Comparison of ENCODE assay signal across 8 mouse cellular contexts in genomic region chr9:123478586-123479195, GRCm38 (mm10). TPM values are rescaled to one million over a fixed set of nuclear protein-coding genes. Genes with fewer than 3 reads are reported as not detected.
A peak's percentile ranks its signal among the peaks of the same experiment; 100 is the strongest.
DNase-seq lines count a peak whose midpoint lies in the region; ATAC-seq and TF ChIP-seq lines count a peak whose summit lies in the region.

Gene Limd1 (plus strand): TSS chr9:123478706.

- DNase-seq in CD4-positive helper T cell, adult 2 months (ENCODE audit: low read depth, low spot score) = peak; percentile 75
- DNase-seq in adrenal gland, postnatal 14 days = peak; percentile 82
- peak; percentile 68 for DNase-seq in kidney, postnatal 0 days (ENCODE audit: low spot score)
- DNase-seq in lung, adult 2 months = peak; percentile 81
- peak; percentile 66 for DNase-seq in thymus, adult 2 months

- H3K27ac ChIP-seq in embryonic fibroblast, embryonic 13.5 days (ENCODE audit: insufficient read depth, low read length) = peak within 1 kb of the TSS; percentile 58
- peak within 1 kb of the TSS; percentile 90 to 92 for H3K27ac ChIP-seq in heart, embryonic 14.5 days (replicated peaks in 1 of 2; ENCODE audit: control insufficient read depth in 1 of 2, insufficient read depth in 1 of 2, low read depth in 2 of 2, low read length in 2 of 2)
- peak within 1 kb of the TSS; percentile 89 for H3K27ac ChIP-seq in kidney, postnatal 0 days
- 0 out of 2 replicates have a peak within 1 kb of the TSS, but pooled peaks have one; percentile 28 for H3K27ac ChIP-seq in neural tube, embryonic 14.5 days (ENCODE audit: low read depth, low read length)
- peak within 1 kb of the TSS; percentile 28; the same call in 1 of the 2 replicates for H3K27ac ChIP-seq in thymus, adult 2 months (ENCODE audit: control insufficient read depth, insufficient read depth, low read length)

- no peaks in the 10 kb centered on the region for H3K27me3 ChIP-seq in heart, embryonic 14.5 days (ENCODE audit: control insufficient read depth, insufficient read depth, low read length)
- no peaks in the 10 kb centered on the region for H3K27me3 ChIP-seq in kidney, postnatal 0 days (ENCODE audit: insufficient read depth, low read length)
- no peaks in the 10 kb centered on the region for H3K27me3 ChIP-seq in neural tube, embryonic 14.5 days (ENCODE audit: control insufficient read depth, insufficient read depth, low read length)
- H3K27me3 ChIP-seq in thymus, adult 2 months (ENCODE audit: control insufficient read depth, insufficient read depth, low read length) = no peaks in the 10 kb centered on the region

- peaks cover 27% of the 10 kb centered on the region for H3K36me3 ChIP-seq in heart, embryonic 14.5 days (ENCODE audit: control insufficient read depth, insufficient read depth, low read length)
- peaks cover 7% of the 10 kb centered on the region; the same call in 1 of the 2 replicates for H3K36me3 ChIP-seq in kidney, postnatal 0 days (ENCODE audit: insufficient read depth, low read length)
- H3K36me3 ChIP-seq in neural tube, embryonic 14.5 days (ENCODE audit: control insufficient read depth, insufficient read depth, low read length) = no peaks in the 10 kb centered on the region
- H3K36me3 ChIP-seq in thymus, adult 2 months (ENCODE audit: control insufficient read depth, insufficient read depth, low read length) = peaks cover 5% of the 10 kb centered on the region; the same call in 1 of the 2 replicates

- H3K4me2 ChIP-seq in heart, embryonic 14.5 days (ENCODE audit: low read length) = peak within 1 kb of the TSS; percentile 95
- H3K4me2 ChIP-seq in kidney, postnatal 0 days (ENCODE audit: low read length) = peak within 1 kb of the TSS; percentile 88
- H3K4me2 ChIP-seq in neural tube, embryonic 14.5 days (ENCODE audit: low read depth, low read length) = peak within 1 kb of the TSS; percentile 61

- peak within 1 kb of the TSS; percentile 92 for H3K9ac ChIP-seq in heart, embryonic 14.5 days (ENCODE audit: low read length)
- peak within 1 kb of the TSS; percentile 66 for H3K9ac ChIP-seq in kidney, postnatal 0 days (ENCODE audit: low read depth, low read length)
- H3K9ac ChIP-seq in neural tube, embryonic 14.5 days (replicated peaks; ENCODE audit: low read depth, low read length) = peak within 1 kb of the TSS; percentile 42

- ATAC-seq in heart, embryonic 14.5 days (ENCODE audit: insufficient number of reproducible peaks, insufficient read depth, low FRiP score, low read depth) = peak; percentile 78
- peak; percentile 86 for ATAC-seq in kidney, postnatal 0 days (replicated peaks; ENCODE audit: low FRiP score, low read depth)
- peak; percentile 78 for ATAC-seq in neural tube, embryonic 14.5 days (ENCODE audit: low read depth)

- TF ChIP-seq CTCF in embryonic fibroblast, embryonic 13.5 days (IDR thresholded peaks at IDR 0.05; ENCODE audit: borderline replicate concordance, insufficient read depth, low read length) = no peak
- 0 out of 2 replicates have a peak, but pooled peaks have one; percentile 26 for TF ChIP-seq CTCF in kidney, postnatal 0 days (IDR thresholded peaks at IDR 0.05; ENCODE audit: low read depth)
- TF ChIP-seq CTCF in lung, adult 2 months (IDR thresholded peaks at IDR 0.05; ENCODE audit: insufficient read depth, low read length) = no peak
- no peak for TF ChIP-seq CTCF in thymus, adult 2 months (IDR thresholded peaks at IDR 0.05; ENCODE audit: borderline replicate concordance, control insufficient read depth, extremely low read depth, insufficient read depth, low read length, poor library complexity)

- H3K9me3 ChIP-seq in heart, embryonic 14.5 days (ENCODE audit: control insufficient read depth, low read length) = no peaks in the 10 kb centered on the region
- no peaks in the 10 kb centered on the region for H3K9me3 ChIP-seq in kidney, postnatal 0 days (replicated peaks; ENCODE audit: low read length)
- no peaks in the 10 kb centered on the region for H3K9me3 ChIP-seq in neural tube, embryonic 14.5 days (ENCODE audit: control insufficient read depth, low read length)

- 0% methylated on average over 39 of the region's 57 CpGs for WGBS in heart, embryonic 14.5 days
- 0% methylated on average over 30 of the region's 57 CpGs for WGBS in kidney, postnatal 0 days
- under 1% methylated on average over 39 of the region's 57 CpGs for WGBS in lung, adult 2 months
- WGBS in neural tube, embryonic 14.5 days = under 1% methylated on average over 34 of the region's 57 CpGs
- under 1% methylated on average over 52 of the region's 57 CpGs for WGBS in thymus, adult 2 months

- peak; percentile 65 for TF ChIP-seq POLR2A in embryonic fibroblast, embryonic 13.5 days (IDR thresholded peaks at IDR 0.05; ENCODE audit: low read depth, low read length)
- peak; percentile 64; the same call in 1 of the 2 replicates for TF ChIP-seq POLR2A in lung, adult 2 months (IDR thresholded peaks at IDR 0.05; ENCODE audit: borderline replicate concordance, extremely low read depth, low read depth, low read length)
- peak; percentile 51; the same call in 1 of the 2 replicates for TF ChIP-seq POLR2A in thymus, adult 2 months (IDR thresholded peaks at IDR 0.05; ENCODE audit: control insufficient read depth, extremely low read depth, insufficient read depth, low read length, poor library complexity)

- H3K4me3 ChIP-seq in embryonic fibroblast, embryonic 13.5 days (ENCODE audit: insufficient read depth, low read length) = peak within 1 kb of the TSS; percentile 74
- peak within 1 kb of the TSS; percentile 76 to 93 for H3K4me3 ChIP-seq in heart, embryonic 14.5 days (ENCODE audit: control insufficient read depth in 1 of 2, insufficient read depth in 1 of 2, low read depth in 1 of 2, low read length in 2 of 2)
- H3K4me3 ChIP-seq in kidney, postnatal 0 days (replicated peaks; ENCODE audit: low read depth, low read length) = peak within 1 kb of the TSS; percentile 55
- H3K4me3 ChIP-seq in lung, adult 2 months (replicated peaks; ENCODE audit: extremely low read depth, low read depth, low read length) = peak within 1 kb of the TSS; percentile 83
- peak within 1 kb of the TSS; percentile 54 for H3K4me3 ChIP-seq in neural tube, embryonic 14.5 days (ENCODE audit: low read depth, low read length)
- H3K4me3 ChIP-seq in thymus, adult 2 months (ENCODE audit: control insufficient read depth, insufficient read depth, low read length) = peak within 1 kb of the TSS; percentile 98

- peaks cover 6% of the 10 kb centered on the region; the same call in 1 of the 2 replicates for H3K4me1 ChIP-seq in embryonic fibroblast, embryonic 13.5 days (ENCODE audit: control insufficient read depth, insufficient read depth, low read length)
- H3K4me1 ChIP-seq in heart, embryonic 14.5 days (ENCODE audit: control insufficient read depth in 2 of 2, insufficient read depth in 2 of 2, low read length in 2 of 2) = peaks cover 30 to 50% of the 10 kb centered on the region in 2 experiments
- peaks cover 28% of the 10 kb centered on the region for H3K4me1 ChIP-seq in kidney, postnatal 0 days (replicated peaks; ENCODE audit: insufficient read depth, low read length)
- H3K4me1 ChIP-seq in lung, adult 2 months (ENCODE audit: control insufficient read depth, insufficient read depth, low read length) = peaks cover 32% of the 10 kb centered on the region
- H3K4me1 ChIP-seq in neural tube, embryonic 14.5 days (ENCODE audit: control insufficient read depth, insufficient read depth, low read length) = peaks cover 8% of the 10 kb centered on the region; the same call in 1 of the 2 replicates
- peaks cover 43% of the 10 kb centered on the region for H3K4me1 ChIP-seq in thymus, adult 2 months (replicated peaks; ENCODE audit: control insufficient read depth, insufficient read depth, low read length)

RNA-seq across cellular contexts. Expression of gene Limd1, which starts in this region (rescaled TPM):
- 33.2 and 36.8 TPM in 2 replicates for total RNA-seq in adrenal gland, postnatal 14 days (2021)
- polyA plus RNA-seq in embryonic fibroblast, embryonic 13.5 days (2011; ENCODE audit: insufficient read length, low read depth, missing spikeins) = 29.1 and 29.7 TPM in 2 replicates
- polyA plus RNA-seq in heart, embryonic 14.5 days (2014; fragmentation: Nextera tagmentation; extraction: Ambion mirVana) = 50.9 and 56.0 TPM in 2 replicates
- 43.3 and 44.0 TPM in 2 replicates for polyA plus RNA-seq in kidney, postnatal 0 days (2015; fragmentation: Nextera tagmentation; extraction: Ambion mirVana)
- 42.0 and 73.5 TPM in 2 replicates for polyA plus RNA-seq in lung, adult 2 months (2012; rRNA removed)
- polyA plus RNA-seq in neural tube, embryonic 14.5 days (2014; fragmentation: Nextera tagmentation; extraction: Ambion mirVana) = 9.7 and 14.7 TPM in 2 replicates
- 56.4 and 59.1 TPM in 2 replicates for polyA plus RNA-seq in thymus, adult 2 months (2012; rRNA removed)

Comparison
In these comparisons a context has a peak if more than half of its experiments do, and no peak if none do; other contexts are left out.
1. Peak in every context shown above with its lines: DNase-seq, ATAC-seq, H3K4me3 ChIP-seq and H3K27ac ChIP-seq.
2. H3K27ac ChIP-seq: peak in every context shown above with its lines; median percentile 91 in heart, embryonic 14.5 days; 89 in kidney, postnatal 0 days; 58 in embryonic fibroblast, embryonic 13.5 days; 28 in neural tube, embryonic 14.5 days; 28 in thymus, adult 2 months.
3. H3K9ac ChIP-seq: peak in every context shown above with its lines; median percentile 92 in heart, embryonic 14.5 days; 66 in kidney, postnatal 0 days; 42 in neural tube, embryonic 14.5 days.